Mouse (Mus musculus) ES-Bruce4 (cell line): ENCODE measurements around the gene Daglb.

ENCODE experiments used
- CTCF ChIP-seq: IDR thresholded peaks from one replicate; pipeline ENCODE4 v1.8.1; 2011; ENCODE audit warnings: low read depth, low read length
- POLR2A ChIP-seq: IDR thresholded peaks from one replicate; pipeline ENCODE4 v1.8.1; 2011; ENCODE audit warnings: low read length; ENCODE audit not compliant: insufficient read depth

GRCm38 (mm10) chr5:143518045-143518591 lies 53.7 kb downstream of the Daglb start:
- no peak for TF ChIP-seq CTCF
- TF ChIP-seq POLR2A: no peak
